Mouse (Mus musculus) 3134 (cell line): ENCODE data around the gene Arrdc5.
A peak's percentile ranks its signal among the peaks of the same experiment; 100 is the strongest.
"Not testable (repeated sequence)": the region's sequence is repeated elsewhere in the genome, so short reads cannot be mapped to it uniquely, and the experiment has no call there.

Source experiments
- DNase-seq: peaks from one replicate; pipeline ENCODE4 v3.0.0-alpha.2; 2011; ENCODE audit warnings: low spot score; ENCODE audit not compliant: insufficient read length; ENCODE audit errors: extremely low read depth

Gene Arrdc5

GRCm38 (mm10) chr17:56279481-56280155 lies 20.5 kb downstream of the Arrdc5 start:
- DNase-seq, result no peak

GRCm38 (mm10) chr17:56278340-56278739 lies 21.7 kb downstream of the Arrdc5 start:
- DNase-seq, result no peak

- DNase-seq, result no peak
These were observed 22.6 kb downstream of the Arrdc5 start for GRCm38 (mm10) chr17:56277567-56277893.

- DNase-seq, result peak; percentile 97
These were observed 23.2 kb downstream of the Arrdc5 start, which contains the start of gene Ticam1 for GRCm38 (mm10) chr17:56276643-56277566. Ticam1 (minus strand) TSS chr17:56276786.

GRCm38 (mm10) chr17:56275842-56276480 lies 24.1 kb downstream of the Arrdc5 start:
- no peak for DNase-seq

GRCm38 (mm10) chr17:56273986-56274385 lies 26.1 kb downstream of the Arrdc5 start:
- no peak for DNase-seq

GRCm38 (mm10) chr17:56273482-56273881 lies 26.6 kb downstream of the Arrdc5 start:
- DNase-seq, result no peak

GRCm38 (mm10) chr17:56272644-56273043 lies 27.4 kb downstream of the Arrdc5 start:
- DNase-seq, result no peak

- no peak for DNase-seq
These were observed 28.4 kb downstream of the Arrdc5 start for GRCm38 (mm10) chr17:56271609-56272253.

GRCm38 (mm10) chr17:56269741-56270140 lies 30.3 kb downstream of the Arrdc5 start:
- DNase-seq, result no peak

GRCm38 (mm10) chr17:56269153-56269630 lies 30.9 kb downstream of the Arrdc5 start:
- no peak for DNase-seq

- peak; percentile 71 for DNase-seq
These were observed 33.8 kb downstream of the Arrdc5 start for GRCm38 (mm10) chr17:56266271-56266670.

GRCm38 (mm10) chr17:56265869-56266268 lies 34.2 kb downstream of the Arrdc5 start:
- DNase-seq, result peak; percentile 73

- DNase-seq, result no peak
These were observed 35.1 kb downstream of the Arrdc5 start for GRCm38 (mm10) chr17:56265011-56265410.

GRCm38 (mm10) chr17:56264020-56264419 lies 36.1 kb downstream of the Arrdc5 start:
- DNase-seq, result peak; percentile 56

GRCm38 (mm10) chr17:56262645-56263094 lies 37.4 kb downstream of the Arrdc5 start:
- DNase-seq, result no peak

- DNase-seq, result no peak
These were observed 38.9 kb downstream of the Arrdc5 start for GRCm38 (mm10) chr17:56261166-56261565.

GRCm38 (mm10) chr17:56259301-56260037 lies 40.6 kb downstream of the Arrdc5 start:
- DNase-seq, result no peak

GRCm38 (mm10) chr17:56258812-56259211 lies 41.3 kb downstream of the Arrdc5 start:
- not testable (repeated sequence) for DNase-seq

- DNase-seq, result not testable (repeated sequence)
These were observed 41.8 kb downstream of the Arrdc5 start for GRCm38 (mm10) chr17:56258269-56258668.
